Mouse (Mus musculus): ENCODE measurements around the gene Clptm1. TPM values are rescaled to one million over a fixed set of nuclear protein-coding genes. Genes with fewer than 3 reads are reported as not detected.
"Not testable (repeated sequence)": the region's sequence is repeated elsewhere in the genome, so short reads cannot be mapped to it uniquely, and the experiment has no call there.

The Clptm1 gene
- total RNA-seq, 2 experiments from 2014 or later = 108 to 117 TPM

- peak; percentile 77 for DNase-seq
Measured at GRCm38 (mm10) chr7:19691873-19692865, 27.3 kb upstream of the Clptm1 start, which contains the start of gene Apoc1. Apoc1 (minus strand) TSS chr7:19692660.

- DNase-seq = no peak
Measured at GRCm38 (mm10) chr7:19691434-19691833, 26.6 kb upstream of the Clptm1 start.

GRCm38 (mm10) chr7:19690845-19691244, 26.0 kb upstream of the Clptm1 start:
- DNase-seq = peak; percentile 16

GRCm38 (mm10) chr7:19688611-19689010, 23.8 kb upstream of the Clptm1 start:
- DNase-seq = no peak

- DNase-seq = no peak
Measured at GRCm38 (mm10) chr7:19688101-19688500, 23.3 kb upstream of the Clptm1 start.

GRCm38 (mm10) chr7:19686927-19687583, 22.2 kb upstream of the Clptm1 start:
- not testable (repeated sequence) for DNase-seq

- no peak for DNase-seq
Measured at GRCm38 (mm10) chr7:19686521-19686920, 21.7 kb upstream of the Clptm1 start.

- peak; percentile 25 for DNase-seq
Measured at GRCm38 (mm10) chr7:19685374-19685773, 20.5 kb upstream of the Clptm1 start.

GRCm38 (mm10) chr7:19683771-19684201, 19.0 kb upstream of the Clptm1 start:
- DNase-seq = no peak

- DNase-seq = no peak
Measured at GRCm38 (mm10) chr7:19682979-19683378, 18.1 kb upstream of the Clptm1 start.

- DNase-seq = peak; percentile 84
Measured at GRCm38 (mm10) chr7:19681202-19681694, 16.4 kb upstream of the Clptm1 start, which contains the start of the genes Gm44805 and Apoc4. Gm44805 (minus strand) TSS chr7:19681423. Apoc4 (minus strand) TSS chr7:19681479.

- DNase-seq = no peak
Measured at GRCm38 (mm10) chr7:19680702-19681101, 15.9 kb upstream of the Clptm1 start.

GRCm38 (mm10) chr7:19678901-19679300, 14.1 kb upstream of the Clptm1 start:
- DNase-seq = no peak

GRCm38 (mm10) chr7:19677872-19678271, 13.0 kb upstream of the Clptm1 start, which contains the start of gene Apoc2:
Apoc2 (minus strand) TSS chr7:19677941.
- no peak for DNase-seq

GRCm38 (mm10) chr7:19676662-19677061, 11.8 kb upstream of the Clptm1 start:
- DNase-seq = no peak

GRCm38 (mm10) chr7:19675824-19676223, 11.0 kb upstream of the Clptm1 start:
- no peak for DNase-seq

GRCm38 (mm10) chr7:19673083-19673699, 8.4 kb upstream of the Clptm1 start:
- DNase-seq = no peak

GRCm38 (mm10) chr7:19671511-19671910, 6.7 kb upstream of the Clptm1 start:
- DNase-seq = no peak

GRCm38 (mm10) chr7:19668947-19669721, 4.3 kb upstream of the Clptm1 start:
- peak; percentile 95 for DNase-seq

- DNase-seq = no peak
Measured at GRCm38 (mm10) chr7:19667434-19667833, 2.6 kb upstream of the Clptm1 start.

- no peak for DNase-seq
Measured at GRCm38 (mm10) chr7:19666750-19667149, 1.9 kb upstream of the Clptm1 start.

All from adrenal gland, postnatal 10 days (tissue).